Mouse (Mus musculus) CH12.LX (cell line): Measurements from ENCODE around the gene Tmem63b. TPM values are rescaled to one million over a fixed set of nuclear protein-coding genes. Genes with fewer than 3 reads are reported as not detected.

Experiments used
- DNase-seq: peaks from one replicate; pipeline ENCODE4 v3.0.0-alpha.2; 2013; ENCODE audit errors: extremely low read depth
- H3K27ac ChIP-seq: 2 replicates; pipeline ENCODE4 v1.5.1; 2012; ENCODE audit warnings: low read depth, mild to moderate bottlenecking, control low read depth, moderate library complexity; ENCODE audit not compliant: insufficient read depth
- H3K27me3 ChIP-seq: replicated peaks from 2 replicates; pipeline ENCODE3; 2012; ENCODE audit warnings: inconsistent platforms
- H3K36me3 ChIP-seq, 2 experiments: replicated peaks in 1 of 2; 2 replicates each; pipeline versions ENCODE3 to v1.6.1; 2012; ENCODE audit warnings: inconsistent platforms in 1 of 2, low read length in 1 of 2, mild to moderate bottlenecking in 1 of 2, mixed read lengths in 1 of 2, moderate library complexity in 1 of 2; ENCODE audit not compliant: control insufficient read depth in 1 of 2, insufficient read depth in 1 of 2
- H3K4me1 ChIP-seq, 2 experiments: 2 replicates each; pipeline ENCODE4 v1.6.1; 2012; ENCODE audit warnings: inconsistent platforms in 1 of 2, moderate library complexity in 1 of 2; ENCODE audit not compliant: insufficient read depth in 2 of 2, control insufficient read depth in 1 of 2
- H3K4me2 ChIP-seq: 2 replicates; pipeline ENCODE4 v1.6.1; 2012; ENCODE audit warnings: low read depth, mild to moderate bottlenecking, control low read depth; ENCODE audit not compliant: poor library complexity, insufficient read depth, severe bottlenecking
- H3K4me3 ChIP-seq, 3 experiments: fragments of 150-350 bp in 1 of 3; sonication (generic) in 1 of 3; replicated peaks in 1 of 3; 2 replicates each; pipeline versions ENCODE3 to v1.5.1; 2011 to 2012; ENCODE audit warnings: low read depth in 2 of 3, low read length in 2 of 3, mild to moderate bottlenecking in 2 of 3, moderate library complexity in 2 of 3, control low read depth in 1 of 3, improper control_type of control experiment in 1 of 3, inconsistent platforms in 1 of 3, mixed read lengths in 1 of 3; ENCODE audit not compliant: poor library complexity in 1 of 3
- H3K79me2 ChIP-seq: replicated peaks from 2 replicates; pipeline ENCODE4 v1.6.1; 2012; ENCODE audit warnings: mild to moderate bottlenecking, moderate library complexity; ENCODE audit not compliant: control insufficient read depth, poor library complexity, insufficient read depth, severe bottlenecking; ENCODE audit errors: extremely low read depth
- H3K9ac ChIP-seq: 2 replicates; pipeline ENCODE4 v1.6.1; 2012; ENCODE audit warnings: low read depth, mild to moderate bottlenecking, control low read depth, moderate library complexity; ENCODE audit not compliant: insufficient read depth
- H3K9me3 ChIP-seq: replicated peaks from 2 replicates; pipeline ENCODE3; 2012; ENCODE audit warnings: low read length, inconsistent platforms, mixed read lengths
- CHD2 ChIP-seq: IDR thresholded peaks from 2 replicates; pipeline ENCODE4 v1.6.1; 2011; ENCODE audit warnings: low read length, improper control_type of control experiment
- E2F4 ChIP-seq: IDR thresholded peaks from 2 replicates; pipeline ENCODE4 v1.6.1; 2011; ENCODE audit warnings: low read depth, low read length, improper control_type of control experiment; ENCODE audit not compliant: insufficient replicate concordance
- ELF1 ChIP-seq: IDR thresholded peaks from 2 replicates; pipeline ENCODE4 v1.6.1; 2014; ENCODE audit warnings: low read depth, mild to moderate bottlenecking, inconsistent platforms, low read length, improper control_type of control experiment
- EP300 ChIP-seq: IDR thresholded peaks from 2 replicates; pipeline ENCODE4 v1.6.1; 2011; ENCODE audit warnings: low read length, improper control_type of control experiment
- JUND ChIP-seq: conservative IDR thresholded peaks from 2 replicates; pipeline ENCODE4 v1.6.1; 2011; ENCODE audit warnings: low read depth, low read length, improper control_type of control experiment
- MEF2A ChIP-seq: IDR thresholded peaks from 2 replicates; pipeline ENCODE4 v1.6.1; 2014; ENCODE audit warnings: low read depth, mild to moderate bottlenecking, inconsistent platforms, low read length, improper control_type of control experiment, borderline replicate concordance
- RCOR1 ChIP-seq: conservative IDR thresholded peaks from 2 replicates; pipeline ENCODE4 v1.6.1; 2012; ENCODE audit warnings: low read depth, mild to moderate bottlenecking, inconsistent platforms, low read length, improper control_type of control experiment
- SMC3 ChIP-seq: IDR thresholded peaks from 2 replicates; pipeline ENCODE4 v1.6.1; 2011; ENCODE audit warnings: low read depth, low read length, improper control_type of control experiment
- ZC3H11A ChIP-seq: IDR thresholded peaks from 2 replicates; pipeline ENCODE4 v1.6.1; 2012; ENCODE audit warnings: low read depth, mild to moderate bottlenecking, inconsistent platforms, low read length, improper control_type of control experiment
- ZMIZ1 ChIP-seq: IDR thresholded peaks from 2 replicates; pipeline ENCODE4 v1.6.1; 2012; ENCODE audit warnings: low read depth, mild to moderate bottlenecking, inconsistent platforms, low read length, improper control_type of control experiment
- dilution Hi-C: fragments of 300-500 bp; cut with MboI; formaldehyde crosslinking; loops from 2 replicates; pipeline ENCODE4 v1.14.3; 2020; ENCODE audit warnings: low sequenced_read_pairs; ENCODE audit not compliant: extremely low pct_unique_long_range_greater_than_20kb, extremely low pct_ligation_motif_present
- in situ Hi-C: fragments of 300-500 bp; cut with MboI; formaldehyde crosslinking; loops from 3 replicates; pipeline ENCODE4 v1.14.3; 2019; ENCODE audit warnings: low sequenced_read_pairs, low pct_ligation_motif_present, low pct_unique_long_range_greater_than_20kb, mixed read lengths
- polyA plus RNA-seq: library from polyadenylated mRNA; unstranded; fragments of >175 nt; gene quantifications from 2 replicates; pipeline ENCODE4 v1.2.1, GENCODE M21; 2012; ENCODE audit warnings: low read depth; ENCODE audit not compliant: insufficient read length
- total RNA-seq, 2 experiments: library from RNA; depleted of rRNA; stranded (reverse); fragments of 300-350 nt in 1 of 2; fragments of >200 nt in 1 of 2; gene quantifications; 2 replicates each; pipeline ENCODE4 v1.2.3; 2012 to 2014

Tmem63b gene
- total and polyA plus RNA-seq, 3 experiments = 3.5 to 10.3 (median 6.3) TPM

- Histone ChIP-seq H3K9me3 (no peaks in the 10 kb centered on the region), H3K9ac (no peak overlapping the region), H3K27ac (no peak overlapping the region), H3K4me3 (no peak overlapping the region), H3K79me2 (no peaks in the 10 kb centered on the region), H3K4me1 (peaks cover 5 to 27% of the 10 kb centered on the region in 2 experiments), H3K36me3 (peaks cover 0 to 22% of the 10 kb centered on the region in 2 experiments), H3K4me2 (no peak overlapping the region), H3K27me3 (no peaks in the 10 kb centered on the region)
- dilution Hi-C loops (no loop called here), in situ Hi-C loops (no loop called here)
- DNase-seq = no peak
- TF ChIP-seq ZC3H11A = no peak
- no peak for TF ChIP-seq E2F4
These were observed 15.5 kb upstream of the Tmem63b start for GRCm38 (mm10) chr17:45702254-45702653.

- H3K36me3 ChIP-seq = peaks cover 8 to 33% of the 10 kb centered on the region in 2 experiments
- H3K4me2 ChIP-seq = no peak overlapping the region
- H3K27me3 ChIP-seq = no peaks in the 10 kb centered on the region
- H3K4me3 ChIP-seq = no peak overlapping the region
- in situ Hi-C loops = no loop called here
- no peak overlapping the region for H3K27ac ChIP-seq
- TF ChIP-seq CHD2 (no peak), MEF2A (no peak), EP300 (no peak), RCOR1 (no peak), ZMIZ1 (no peak), ELF1 (no peak)
- TF ChIP-seq, all 38 proteins: peak for 0
- H3K9me3 ChIP-seq = no peaks in the 10 kb centered on the region
- H3K79me2 ChIP-seq = no peaks in the 10 kb centered on the region
- peaks cover 5 to 27% of the 10 kb centered on the region in 2 experiments for H3K4me1 ChIP-seq
- DNase-seq = no peak
- H3K9ac ChIP-seq = no peak overlapping the region
- dilution Hi-C loops = no loop called here
These were observed 14.5 kb upstream of the Tmem63b start for GRCm38 (mm10) chr17:45701236-45701591.

- H3K27ac ChIP-seq = no peak overlapping the region
- H3K4me1 ChIP-seq = peaks cover 6 to 22% of the 10 kb centered on the region in 2 experiments
- no peak for TF ChIP-seq SMC3
- TF ChIP-seq JUND = no peak
- H3K79me2 ChIP-seq = no peaks in the 10 kb centered on the region
- H3K27me3 ChIP-seq = no peaks in the 10 kb centered on the region
- H3K9ac ChIP-seq = no peak overlapping the region
- in situ Hi-C loops (no loop called here), dilution Hi-C loops (no loop called here)
- H3K9me3 ChIP-seq = no peaks in the 10 kb centered on the region
- H3K4me3 ChIP-seq = no peak overlapping the region
- no peak overlapping the region for H3K4me2 ChIP-seq
- DNase-seq = no peak
- H3K36me3 ChIP-seq = peaks cover 9 to 34% of the 10 kb centered on the region in 2 experiments
These were observed 14.0 kb upstream of the Tmem63b start for GRCm38 (mm10) chr17:45700496-45701235.
